Mouse (Mus musculus) heart, embryonic 10.5 days (tissue): ENCODE measurements around the gene Cbln4. TPM values are rescaled to one million over a fixed set of nuclear protein-coding genes. Genes with fewer than 3 reads are reported as not detected.

Source experiments
- DNase-seq: peaks from one replicate; pipeline ENCODE4 v3.0.0-alpha.2; 2017; ENCODE audit warnings: low spot score
- H3K27ac ChIP-seq: fragments of 300-500 bp; sonication (generic); 2 replicates; pipeline ENCODE4 v1.5.1; 2016; ENCODE audit warnings: mild to moderate bottlenecking
- H3K27me3 ChIP-seq: fragments of 300-500 bp; sonication (generic); 2 replicates; pipeline ENCODE4 v1.6.1; 2016; ENCODE audit warnings: mild to moderate bottlenecking; ENCODE audit not compliant: poor library complexity, insufficient read depth, severe bottlenecking
- H3K36me3 ChIP-seq: fragments of 300-500 bp; sonication (generic); 2 replicates; pipeline ENCODE4 v1.6.1; 2016; ENCODE audit warnings: mild to moderate bottlenecking, moderate library complexity
- H3K4me1 ChIP-seq: fragments of 300-500 bp; sonication (generic); 2 replicates; pipeline ENCODE4 v1.6.1; 2016; ENCODE audit warnings: mild to moderate bottlenecking
- H3K4me3 ChIP-seq: fragments of 300-500 bp; sonication (generic); 2 replicates; pipeline ENCODE4 v1.5.1; 2016; ENCODE audit warnings: mild to moderate bottlenecking, moderate library complexity
- H3K9me3 ChIP-seq: fragments of 300-500 bp; sonication (generic); 2 replicates; pipeline ENCODE4 v1.6.1; 2016; ENCODE audit warnings: mild to moderate bottlenecking, moderate library complexity
- WGBS: fragments of 180-500 bp; shearing (Covaris S2); methylation state at CpG from one replicate; pipeline ENCODE4 v1.1.7; 2016; 5-methylcytosine and 5-hydroxymethylcytosine counted together
- polyA plus RNA-seq: library from polyadenylated mRNA; unstranded; fragments of >200 nt; fragmentation: Nextera tagmentation; extraction: Ambion mirVana; gene quantifications from 2 replicates; pipeline ENCODE4 v1.2.1, GENCODE M21; 2016

Gene Cbln4
- polyA plus RNA-seq: 0.35 and 0.51 TPM in 2 replicates

GRCm38 (mm10) chr2:172043235-172043610 is at the start of gene Cbln4:
Cbln4 (minus strand) TSS chr2:172043466.
- DNase-seq: no peak
- Histone ChIP-seq H3K9me3 (no peaks in the 10 kb centered on the region), H3K27ac (no peak within 1 kb of the TSS), H3K27me3 (peaks cover 58% of the 10 kb centered on the region), H3K36me3 (no peaks in the 10 kb centered on the region), H3K4me1 (peaks cover 34% of the 10 kb centered on the region), H3K4me3 (peak within 1 kb of the TSS; percentile 59)
- 2% methylated on average over 23 of the region's 23 CpGs for WGBS

- Histone ChIP-seq H3K4me3 (no peak overlapping the region), H3K27ac (no peak overlapping the region), H3K36me3 (no peaks in the 10 kb centered on the region), H3K27me3 (no peaks in the 10 kb centered on the region; the same call in 1 of the 2 replicates), H3K9me3 (no peaks in the 10 kb centered on the region), H3K4me1 (no peaks in the 10 kb centered on the region)
- 77% methylated on average over 3 of the region's 3 CpGs for WGBS
- no peak for DNase-seq
Observed at GRCm38 (mm10) chr2:172078596-172078995, 35.3 kb upstream of the Cbln4 start.

GRCm38 (mm10) chr2:172076295-172076694 is 33.0 kb upstream of the Cbln4 start:
- Histone ChIP-seq H3K4me1 (no peaks in the 10 kb centered on the region), H3K27ac (no peak overlapping the region), H3K27me3 (no peaks in the 10 kb centered on the region; the same call in 1 of the 2 replicates), H3K9me3 (no peaks in the 10 kb centered on the region), H3K4me3 (no peak overlapping the region), H3K36me3 (no peaks in the 10 kb centered on the region)
- no peak for DNase-seq
- WGBS: 80% methylated on average over 5 of the region's 5 CpGs

- no peak for DNase-seq
- H3K4me3 ChIP-seq: no peak overlapping the region
- no peaks in the 10 kb centered on the region for H3K36me3 ChIP-seq
- H3K4me1 ChIP-seq: no peaks in the 10 kb centered on the region
- H3K27ac ChIP-seq: no peak overlapping the region
- no peaks in the 10 kb centered on the region for H3K27me3 ChIP-seq
- WGBS: 71% methylated on average over 7 of the region's 7 CpGs
- H3K9me3 ChIP-seq: no peaks in the 10 kb centered on the region
Observed at GRCm38 (mm10) chr2:172062876-172063275, 19.6 kb upstream of the Cbln4 start.

- Histone ChIP-seq H3K9me3 (no peaks in the 10 kb centered on the region), H3K27me3 (no peaks in the 10 kb centered on the region), H3K4me1 (no peaks in the 10 kb centered on the region), H3K36me3 (no peaks in the 10 kb centered on the region), H3K27ac (no peak overlapping the region), H3K4me3 (no peak overlapping the region)
- DNase-seq: no peak
- WGBS: 57% methylated on average over 3 of the region's 3 CpGs
Observed at GRCm38 (mm10) chr2:172059747-172060146, 16.5 kb upstream of the Cbln4 start.

GRCm38 (mm10) chr2:172058936-172059665 is 15.8 kb upstream of the Cbln4 start:
- no peak for DNase-seq
- WGBS: 71% methylated on average over 7 of the region's 7 CpGs
- no peaks in the 10 kb centered on the region for H3K36me3 ChIP-seq
- H3K27me3 ChIP-seq: no peaks in the 10 kb centered on the region
- H3K9me3 ChIP-seq: no peaks in the 10 kb centered on the region
- H3K4me3 ChIP-seq: no peak overlapping the region
- H3K4me1 ChIP-seq: no peaks in the 10 kb centered on the region
- H3K27ac ChIP-seq: no peak overlapping the region

- Histone ChIP-seq H3K4me3 (no peak overlapping the region), H3K36me3 (no peaks in the 10 kb centered on the region), H3K27ac (no peak overlapping the region), H3K4me1 (peaks cover 34% of the 10 kb centered on the region), H3K27me3 (peaks cover 44% of the 10 kb centered on the region), H3K9me3 (no peaks in the 10 kb centered on the region)
- 25% methylated on average over 7 of the region's 7 CpGs for WGBS
- DNase-seq: peak; percentile 86
Observed at GRCm38 (mm10) chr2:172046002-172046401, 2.7 kb upstream of the Cbln4 start.

GRCm38 (mm10) chr2:172042607-172043234 is 545 bp downstream of the Cbln4 start:
- Histone ChIP-seq H3K36me3 (no peaks in the 10 kb centered on the region), H3K27ac (no peak overlapping the region), H3K9me3 (no peaks in the 10 kb centered on the region), H3K4me1 (peaks cover 34% of the 10 kb centered on the region), H3K27me3 (peaks cover 61% of the 10 kb centered on the region), H3K4me3 (peak overlapping the region; percentile 59)
- 1% methylated on average over 46 of the region's 46 CpGs for WGBS
- no peak for DNase-seq

GRCm38 (mm10) chr2:172042125-172042524 is 1.1 kb downstream of the Cbln4 start:
- Histone ChIP-seq H3K4me3 (peak overlapping the region; percentile 59), H3K27ac (no peak overlapping the region), H3K27me3 (peaks cover 62% of the 10 kb centered on the region), H3K4me1 (peaks cover 34% of the 10 kb centered on the region), H3K9me3 (no peaks in the 10 kb centered on the region), H3K36me3 (no peaks in the 10 kb centered on the region)
- under 1% methylated on average over 34 of the region's 34 CpGs for WGBS
- peak; percentile 93 for DNase-seq

- 75% methylated on average over 10 of the region's 10 CpGs for WGBS
- H3K9me3 ChIP-seq: no peaks in the 10 kb centered on the region
- no peak for DNase-seq
- H3K4me1 ChIP-seq: peaks cover 21% of the 10 kb centered on the region
- peaks cover 62% of the 10 kb centered on the region for H3K27me3 ChIP-seq
- H3K4me3 ChIP-seq: no peak overlapping the region
- no peak overlapping the region for H3K27ac ChIP-seq
- no peaks in the 10 kb centered on the region for H3K36me3 ChIP-seq
Observed at GRCm38 (mm10) chr2:172040859-172041258, 2.4 kb downstream of the Cbln4 start.

- 81% methylated on average over 5 of the region's 5 CpGs for WGBS
- no peak for DNase-seq
Observed at GRCm38 (mm10) chr2:172039601-172040000, 3.7 kb downstream of the Cbln4 start.

GRCm38 (mm10) chr2:172034281-172034680 is 9.0 kb downstream of the Cbln4 start:
- Histone ChIP-seq H3K9me3 (no peaks in the 10 kb centered on the region), H3K4me1 (no peaks in the 10 kb centered on the region), H3K27me3 (peaks cover 11% of the 10 kb centered on the region; the same call in 1 of the 2 replicates), H3K36me3 (no peaks in the 10 kb centered on the region), H3K4me3 (no peak overlapping the region), H3K27ac (no peak overlapping the region)
- DNase-seq: no peak
- 23% methylated on average over 5 of the region's 5 CpGs for WGBS

More at GRCm38 (mm10) chr2:172039601-172040000, 3.7 kb downstream of the Cbln4 start:
- Histone ChIP-seq H3K36me3 (no peaks in the 10 kb centered on the region), H3K27ac (no peak overlapping the region), H3K4me3 (no peak overlapping the region), H3K9me3 (no peaks in the 10 kb centered on the region), H3K4me1 (peaks cover 18% of the 10 kb centered on the region), H3K27me3 (peaks cover 57% of the 10 kb centered on the region)

- H3K9me3 ChIP-seq: no peaks in the 10 kb centered on the region
- no peak for DNase-seq
- H3K27me3 ChIP-seq: peaks cover 6% of the 10 kb centered on the region; the same call in 1 of the 2 replicates
- WGBS: 76% methylated on average over 12 of the region's 12 CpGs
- H3K36me3 ChIP-seq: no peaks in the 10 kb centered on the region
- no peak overlapping the region for H3K27ac ChIP-seq
- H3K4me3 ChIP-seq: no peak overlapping the region
- H3K4me1 ChIP-seq: no peaks in the 10 kb centered on the region
Observed at GRCm38 (mm10) chr2:172025459-172026130, 17.7 kb downstream of the Cbln4 start.
